Mouse (Mus musculus): Measurements from ENCODE around the gene Slc40a1. TPM values are rescaled to one million over a fixed set of nuclear protein-coding genes. Genes with fewer than 3 reads are reported as not detected.

Slc40a1 gene
- polyA plus RNA-seq, 1 experiment from 2014 or later, result 83.4 TPM

DNA sequence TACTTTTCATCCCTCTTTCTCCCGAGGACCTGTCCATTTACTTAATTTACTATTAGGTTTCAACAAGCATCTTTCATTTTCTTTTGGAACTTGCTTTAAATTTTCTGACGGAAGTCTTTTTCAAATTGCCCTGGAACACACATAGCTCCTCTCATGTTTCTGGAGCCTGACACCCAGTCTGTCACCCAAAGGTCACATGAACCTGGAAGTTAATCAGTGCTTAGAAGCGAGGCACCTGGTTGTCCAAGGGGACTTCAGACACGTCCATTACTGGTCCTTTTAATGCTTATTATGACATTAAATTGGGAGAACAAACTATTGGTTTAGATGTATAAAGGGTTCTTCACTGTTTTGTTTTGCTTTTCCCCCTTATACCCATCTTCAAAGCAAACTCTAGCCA is 3.0 kb downstream of the Slc40a1 start:
- no peak overlapping the region for H3K9ac ChIP-seq (ENCODE audit: low read depth, low read length)
- no peak overlapping the region for H3K27ac ChIP-seq (ENCODE audit: low read depth, low read length)
- no peak for ATAC-seq (replicated peaks; ENCODE audit: low FRiP score)
- no peaks in the 10 kb centered on the region for H3K27me3 ChIP-seq (replicated peaks; ENCODE audit: control insufficient read depth, insufficient read depth, low read length)
- H3K4me2 ChIP-seq, result no peak overlapping the region
- H3K4me3 ChIP-seq (ENCODE audit: low read depth, low read length), result no peak overlapping the region
- no peaks in the 10 kb centered on the region for H3K9me3 ChIP-seq (ENCODE audit: control insufficient read depth, low read length)
- 0 out of 2 replicates have a peak, but pooled peaks cover 3% of the 10 kb centered on the region for H3K36me3 ChIP-seq (ENCODE audit: control insufficient read depth, insufficient read depth, low read length)
- 72% methylated on average over 4 of the region's 4 CpGs for WGBS
- no peak for DNase-seq (ENCODE audit: low spot score)
- peaks cover 14% of the 10 kb centered on the region for H3K4me1 ChIP-seq (replicated peaks; ENCODE audit: control insufficient read depth, insufficient read depth, low read length)

DNA sequence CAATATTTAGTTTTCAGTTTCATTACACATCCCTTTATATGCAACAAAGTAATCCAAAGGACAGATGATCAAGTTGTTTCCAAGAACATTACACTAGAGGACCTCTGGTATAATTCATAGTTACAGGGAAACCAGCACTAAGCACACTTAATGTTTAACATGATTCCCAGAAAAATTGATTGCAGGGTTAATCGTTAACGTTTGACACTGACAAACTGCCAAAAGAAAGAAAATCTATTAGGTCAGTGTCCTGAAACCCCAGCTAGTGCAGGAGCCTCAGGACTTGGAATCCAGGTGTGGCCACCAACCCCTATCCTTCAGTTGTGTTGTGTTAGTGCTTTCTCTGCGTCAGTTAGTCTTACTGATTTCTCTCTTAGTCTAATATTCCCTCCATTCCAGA is 5.6 kb downstream of the Slc40a1 start:
- no peak overlapping the region for H3K27ac ChIP-seq (ENCODE audit: low read depth, low read length)

DNA sequence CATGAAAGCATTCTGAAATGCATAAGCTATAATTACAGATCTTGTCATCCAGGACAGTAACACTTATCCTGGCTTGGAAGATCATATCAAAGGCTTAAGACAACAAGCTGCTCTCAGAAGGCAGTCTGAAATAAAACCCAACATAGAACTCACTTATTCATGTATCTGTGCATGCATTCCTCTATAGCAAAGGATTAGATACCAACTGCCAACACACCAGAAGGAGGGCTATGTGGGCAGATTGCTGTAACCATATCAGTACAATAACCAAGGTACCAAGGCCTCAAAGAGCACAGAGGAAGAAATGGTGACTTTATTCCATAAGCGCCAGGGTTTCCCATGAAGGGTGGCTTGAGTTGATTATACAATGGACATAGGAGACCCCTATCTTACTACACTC is 6.6 kb downstream of the Slc40a1 start:
- WGBS, result 94% methylated on average over 1 of the region's 1 CpGs
- ATAC-seq (replicated peaks; ENCODE audit: low FRiP score) (no peak), DNase-seq (ENCODE audit: low spot score) (no peak)
- Histone ChIP-seq H3K36me3 (ENCODE audit: control insufficient read depth, insufficient read depth, low read length) (peaks cover 6% of the 10 kb centered on the region; the same call in 1 of the 2 replicates), H3K4me1 (replicated peaks; ENCODE audit: control insufficient read depth, insufficient read depth, low read length) (0 out of 2 replicates have a peak, but pooled peaks cover 2% of the 10 kb centered on the region), H3K4me2 (no peak overlapping the region), H3K4me3 (ENCODE audit: low read depth, low read length) (no peak overlapping the region), H3K27ac (ENCODE audit: low read depth, low read length) (no peak overlapping the region), H3K27me3 (replicated peaks; ENCODE audit: control insufficient read depth, insufficient read depth, low read length) (no peaks in the 10 kb centered on the region), H3K9ac (ENCODE audit: low read depth, low read length) (no peak overlapping the region), H3K9me3 (ENCODE audit: control insufficient read depth, low read length) (no peaks in the 10 kb centered on the region)

More for the DNA sequence above, 5.6 kb downstream of the Slc40a1 start:
- H3K4me1 ChIP-seq (replicated peaks; ENCODE audit: control insufficient read depth, insufficient read depth, low read length), result 0 out of 2 replicates have a peak, but pooled peaks cover 2% of the 10 kb centered on the region
- DNase-seq (ENCODE audit: low spot score), result no peak
- no peak for ATAC-seq (replicated peaks; ENCODE audit: low FRiP score)
- no peaks in the 10 kb centered on the region for H3K27me3 ChIP-seq (replicated peaks; ENCODE audit: control insufficient read depth, insufficient read depth, low read length)
- no peak overlapping the region for H3K4me3 ChIP-seq (ENCODE audit: low read depth, low read length)
- H3K9me3 ChIP-seq (ENCODE audit: control insufficient read depth, low read length), result no peaks in the 10 kb centered on the region
- peaks cover 6% of the 10 kb centered on the region; the same call in 1 of the 2 replicates for H3K36me3 ChIP-seq (ENCODE audit: control insufficient read depth, insufficient read depth, low read length)
- H3K9ac ChIP-seq (ENCODE audit: low read depth, low read length), result no peak overlapping the region
- H3K4me2 ChIP-seq, result no peak overlapping the region
- 79% methylated on average over 3 of the region's 3 CpGs for WGBS

DNA sequence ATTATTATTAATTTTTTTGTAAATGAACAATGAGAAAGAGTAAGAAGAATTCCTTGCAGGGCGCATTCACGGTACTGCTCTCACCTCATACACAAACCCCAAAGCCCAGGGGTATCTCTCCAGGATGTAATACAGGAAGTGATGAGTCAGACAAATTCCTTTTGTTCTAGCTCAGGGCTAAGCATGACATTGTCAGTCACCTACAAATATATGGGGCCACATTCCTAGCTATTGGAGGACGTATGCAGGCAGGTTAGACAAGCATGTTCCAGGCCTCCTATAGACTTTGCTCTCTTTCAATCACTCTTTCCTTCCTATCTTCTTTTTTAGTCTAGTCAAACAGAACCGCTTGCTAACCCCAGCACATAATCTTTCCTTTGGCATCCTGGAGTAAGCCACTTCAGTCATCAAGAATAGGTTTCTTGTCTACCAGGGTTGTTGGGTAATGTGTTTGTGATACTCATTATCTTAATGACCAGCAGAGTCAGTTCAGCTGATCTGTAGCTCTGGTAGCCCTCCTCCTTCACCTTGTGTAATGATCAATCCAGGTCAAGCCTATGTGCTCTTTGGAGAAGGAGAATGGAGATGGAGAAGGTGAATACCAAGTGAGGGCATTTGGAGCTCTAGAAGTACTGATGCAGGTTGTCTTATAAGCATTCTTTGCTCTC is 9.1 kb downstream of the Slc40a1 start:
- Histone ChIP-seq H3K9ac (ENCODE audit: low read depth, low read length) (no peak overlapping the region), H3K36me3 (ENCODE audit: control insufficient read depth, insufficient read depth, low read length) (peaks cover 12% of the 10 kb centered on the region; the same call in 1 of the 2 replicates), H3K4me3 (ENCODE audit: low read depth, low read length) (no peak overlapping the region), H3K4me1 (replicated peaks; ENCODE audit: control insufficient read depth, insufficient read depth, low read length) (no peaks in the 10 kb centered on the region), H3K9me3 (ENCODE audit: control insufficient read depth, low read length) (no peaks in the 10 kb centered on the region), H3K4me2 (no peak overlapping the region), H3K27ac (ENCODE audit: low read depth, low read length) (no peak overlapping the region), H3K27me3 (replicated peaks; ENCODE audit: control insufficient read depth, insufficient read depth, low read length) (no peaks in the 10 kb centered on the region)
- DNase-seq (ENCODE audit: low spot score) (no peak), ATAC-seq (replicated peaks; ENCODE audit: low FRiP score) (no peak)
- 64% methylated on average over 4 of the region's 4 CpGs for WGBS

DNA sequence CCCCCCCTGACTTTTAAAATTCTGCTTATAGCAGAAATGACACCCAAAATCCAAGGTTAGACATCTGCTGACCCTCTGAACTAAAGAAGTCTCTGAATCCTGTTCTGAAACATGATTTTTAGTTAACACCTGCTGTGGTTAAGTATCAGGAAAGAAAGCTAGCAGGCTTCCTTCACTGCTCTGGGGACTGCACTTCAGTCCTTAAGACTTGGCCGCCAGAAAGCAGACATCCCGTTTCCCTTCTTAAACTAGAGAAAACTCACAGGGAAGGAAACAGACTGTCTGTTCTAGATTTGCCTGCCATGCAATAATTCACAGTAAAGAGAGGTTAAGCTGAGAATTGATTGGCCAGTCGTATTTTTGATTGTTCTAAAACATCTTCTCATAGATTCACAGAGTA is 10.1 kb downstream of the Slc40a1 start:
- no peak overlapping the region for H3K4me3 ChIP-seq (ENCODE audit: low read depth, low read length)
- 64% methylated on average over 3 of the region's 3 CpGs for WGBS
- H3K36me3 ChIP-seq (ENCODE audit: control insufficient read depth, insufficient read depth, low read length), result peaks cover 17% of the 10 kb centered on the region; the same call in 1 of the 2 replicates
- H3K9ac ChIP-seq (ENCODE audit: low read depth, low read length), result no peak overlapping the region
- DNase-seq (ENCODE audit: low spot score), result no peak
- no peak overlapping the region for H3K4me2 ChIP-seq
- H3K27me3 ChIP-seq (replicated peaks; ENCODE audit: control insufficient read depth, insufficient read depth, low read length), result no peaks in the 10 kb centered on the region
- H3K9me3 ChIP-seq (ENCODE audit: control insufficient read depth, low read length), result no peaks in the 10 kb centered on the region
- ATAC-seq (replicated peaks; ENCODE audit: low FRiP score), result no peak
- H3K4me1 ChIP-seq (replicated peaks; ENCODE audit: control insufficient read depth, insufficient read depth, low read length), result no peaks in the 10 kb centered on the region
- no peak overlapping the region for H3K27ac ChIP-seq (ENCODE audit: low read depth, low read length)

DNA sequence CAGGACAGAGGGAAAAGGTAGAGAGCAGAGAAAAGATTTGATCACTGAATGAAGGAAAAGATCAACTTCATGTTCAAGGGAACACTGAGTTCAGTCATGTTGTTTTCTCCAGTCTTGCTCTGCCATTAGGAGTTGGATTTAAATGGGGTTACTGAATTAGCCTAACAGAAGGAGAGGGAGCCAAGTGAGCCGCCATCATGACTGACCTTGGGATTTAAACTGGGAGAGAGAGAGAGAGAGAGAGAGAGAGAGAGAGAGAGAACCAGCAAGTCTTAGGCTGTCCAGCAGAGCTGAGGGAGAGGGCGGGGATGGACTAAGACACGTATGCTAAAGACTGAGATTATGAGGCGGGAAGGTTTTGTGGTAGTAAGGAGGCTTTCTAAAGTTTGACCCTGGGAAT is 12.1 kb downstream of the Slc40a1 start:
- 90% methylated on average over 4 of the region's 4 CpGs for WGBS
- no peak for ATAC-seq (replicated peaks; ENCODE audit: low FRiP score)
- Histone ChIP-seq H3K36me3 (ENCODE audit: control insufficient read depth, insufficient read depth, low read length) (peaks cover 19% of the 10 kb centered on the region; the same call in 1 of the 2 replicates), H3K4me2 (no peak overlapping the region), H3K4me3 (ENCODE audit: low read depth, low read length) (no peak overlapping the region), H3K9ac (ENCODE audit: low read depth, low read length) (no peak overlapping the region), H3K27me3 (replicated peaks; ENCODE audit: control insufficient read depth, insufficient read depth, low read length) (no peaks in the 10 kb centered on the region), H3K9me3 (ENCODE audit: control insufficient read depth, low read length) (no peaks in the 10 kb centered on the region), H3K27ac (ENCODE audit: low read depth, low read length) (no peak overlapping the region), H3K4me1 (replicated peaks; ENCODE audit: control insufficient read depth, insufficient read depth, low read length) (no peaks in the 10 kb centered on the region)
- no peak for DNase-seq (ENCODE audit: low spot score)

DNA sequence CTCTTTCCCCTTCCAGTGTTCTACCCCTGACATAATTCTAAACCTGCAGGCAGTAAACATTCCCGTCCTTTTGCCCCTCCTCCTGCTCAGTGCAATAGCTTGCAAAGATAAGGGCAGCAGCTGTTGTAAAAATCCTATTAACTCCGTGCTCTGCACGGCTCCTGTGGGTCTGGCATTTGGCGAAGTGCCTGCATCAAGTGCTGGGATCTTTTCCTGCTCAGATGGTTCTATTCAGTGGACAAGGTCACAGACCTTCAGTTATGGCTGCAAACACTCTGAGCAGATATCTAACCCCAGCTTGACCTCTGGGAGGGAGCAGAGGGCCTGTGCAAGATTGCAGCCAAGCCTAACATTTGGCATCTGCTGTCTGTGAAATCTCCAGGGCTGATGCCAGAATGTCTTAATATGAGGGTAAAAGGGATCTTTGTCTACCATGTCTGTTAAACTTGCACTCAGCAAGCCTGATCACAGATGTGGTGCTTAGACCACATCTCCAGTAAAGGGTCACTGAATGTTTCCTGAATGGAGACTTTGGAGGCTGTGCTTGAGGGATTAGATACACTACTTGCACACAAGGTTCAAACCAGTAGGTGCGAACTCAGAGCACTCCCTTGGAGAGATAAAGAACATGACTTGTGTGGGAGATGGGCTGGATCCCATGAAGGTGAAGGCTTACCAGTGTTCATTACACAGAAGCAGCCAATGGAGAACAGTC is 21.1 kb downstream of the Slc40a1 start:
- ATAC-seq (replicated peaks; ENCODE audit: low FRiP score), result peak; percentile 53
- H3K36me3 ChIP-seq (ENCODE audit: control insufficient read depth, insufficient read depth, low read length), result no peaks in the 10 kb centered on the region
- no peak overlapping the region for H3K4me2 ChIP-seq
- no peak overlapping the region for H3K27ac ChIP-seq (ENCODE audit: low read depth, low read length)
- no peak for DNase-seq (ENCODE audit: low spot score)
- no peak overlapping the region for H3K4me3 ChIP-seq (ENCODE audit: low read depth, low read length)
- no peak overlapping the region for H3K9ac ChIP-seq (ENCODE audit: low read depth, low read length)
- H3K9me3 ChIP-seq (ENCODE audit: control insufficient read depth, low read length), result no peaks in the 10 kb centered on the region
- H3K27me3 ChIP-seq (replicated peaks; ENCODE audit: control insufficient read depth, insufficient read depth, low read length), result no peaks in the 10 kb centered on the region
- peaks cover 3% of the 10 kb centered on the region; the same call in 1 of the 2 replicates for H3K4me1 ChIP-seq (replicated peaks; ENCODE audit: control insufficient read depth, insufficient read depth, low read length)
- 27% methylated on average over 5 of the region's 5 CpGs for WGBS

- no peak for DNase-seq (ENCODE audit: low spot score)
- Histone ChIP-seq H3K4me1 (replicated peaks; ENCODE audit: control insufficient read depth, insufficient read depth, low read length) (peaks cover 3% of the 10 kb centered on the region; the same call in 1 of the 2 replicates), H3K27ac (ENCODE audit: low read depth, low read length) (no peak overlapping the region), H3K27me3 (replicated peaks; ENCODE audit: control insufficient read depth, insufficient read depth, low read length) (no peaks in the 10 kb centered on the region), H3K9me3 (ENCODE audit: control insufficient read depth, low read length) (no peaks in the 10 kb centered on the region), H3K9ac (ENCODE audit: low read depth, low read length) (no peak overlapping the region), H3K36me3 (ENCODE audit: control insufficient read depth, insufficient read depth, low read length) (no peaks in the 10 kb centered on the region), H3K4me3 (ENCODE audit: low read depth, low read length) (no peak overlapping the region), H3K4me2 (no peak overlapping the region)
- WGBS, result 74% methylated on average over 3 of the region's 3 CpGs
- no peak for ATAC-seq (replicated peaks; ENCODE audit: low FRiP score)
These were observed 22.2 kb downstream of the Slc40a1 start for GRCm38 (mm10) chr1:45904161-45904560.
